Mouse (Mus musculus): ENCODE measurements at regions not wholly inside any gene's neighbourhood (a gene's known extent, or its start where the extent isn't known, plus 50 kb on each side); places are given as distances from the start of the nearest gene placed in this dataset.

DNA sequence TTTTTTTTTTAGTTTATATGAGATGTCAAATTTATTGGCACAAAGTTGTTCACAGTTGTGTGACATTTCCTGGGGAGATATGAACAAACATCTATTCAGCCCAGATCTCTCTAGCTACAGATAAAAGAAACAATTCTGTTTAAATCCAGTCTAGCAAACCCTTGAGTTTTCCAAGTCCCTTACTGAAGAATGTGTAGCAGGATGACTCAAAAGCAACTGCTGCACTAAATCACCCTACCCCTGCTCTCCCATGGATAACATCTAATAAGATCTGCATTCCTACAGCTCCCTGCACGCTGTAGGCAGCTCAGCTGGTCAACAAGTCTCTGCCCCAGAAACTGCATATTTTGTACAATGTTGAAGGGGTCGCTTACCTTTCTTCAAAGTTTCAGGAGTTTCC lies 1242.6 kb upstream of the Lrrc6 start:
- DNase-seq (ENCODE audit: low spot score in 2 of 2): no peak

DNA sequence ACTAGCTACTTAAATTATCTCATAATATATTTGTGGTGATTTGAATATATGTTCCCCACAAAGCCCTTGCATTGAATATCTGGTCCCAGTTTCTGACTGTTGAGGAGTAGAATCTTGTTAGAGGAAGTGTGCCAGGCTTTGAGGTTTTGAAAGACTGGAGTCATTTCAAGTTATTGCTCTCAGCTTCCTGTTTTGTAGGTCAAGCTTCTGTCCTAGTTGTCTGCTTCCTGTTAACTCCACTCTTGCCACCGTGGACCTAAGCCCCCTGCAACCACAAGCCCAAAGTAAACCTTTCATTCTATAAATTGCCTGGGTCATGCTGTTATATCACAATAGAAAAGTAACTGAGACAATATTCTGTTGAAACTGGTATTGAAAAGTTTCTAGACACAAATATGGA lies 1232.3 kb upstream of the Lrrc6 start:
- no peak for DNase-seq (ENCODE audit: low spot score in 2 of 2)

DNA sequence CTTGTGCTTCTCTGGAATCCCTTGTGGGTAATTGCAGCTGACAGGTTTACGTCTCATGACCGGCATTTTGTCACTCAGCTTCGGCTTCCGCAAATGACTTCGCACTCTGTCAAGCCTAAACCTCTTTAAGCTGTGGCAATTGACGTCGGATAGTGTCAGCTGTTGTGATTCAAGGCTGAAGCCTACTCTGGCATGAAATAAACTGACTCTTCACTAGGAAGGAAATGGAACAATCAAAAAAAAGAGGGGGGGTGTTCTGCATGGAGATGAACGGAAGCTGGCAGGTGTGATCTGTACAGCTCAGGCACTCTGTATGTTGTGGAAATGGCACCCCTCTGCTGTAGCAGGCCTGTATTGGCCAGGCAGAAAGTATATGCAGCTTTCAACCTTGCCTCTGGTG lies 1228.8 kb upstream of the Lrrc6 start:
- DNase-seq (ENCODE audit: low spot score in 2 of 2): no peak

DNA sequence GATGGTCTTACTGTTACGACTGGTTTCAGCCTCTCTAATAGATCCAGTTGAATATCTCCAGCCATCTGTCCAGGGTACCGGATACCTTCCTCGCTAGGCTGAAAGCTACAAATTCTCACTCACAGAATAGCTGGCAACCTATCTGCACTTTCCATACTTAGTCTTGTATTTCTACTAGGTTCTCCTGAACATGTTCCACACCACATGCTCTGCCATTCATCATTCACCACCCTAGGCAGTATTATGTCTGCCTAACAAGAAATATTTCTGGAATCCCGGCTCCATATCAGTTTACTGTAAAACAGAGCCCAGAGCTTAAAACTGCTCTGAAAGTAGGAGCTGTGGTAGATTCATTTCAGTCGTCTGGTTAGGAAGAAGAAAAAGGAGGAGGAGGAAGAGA lies 1224.5 kb upstream of the Lrrc6 start:
- DNase-seq (ENCODE audit: low spot score in 2 of 2): no peak

DNA sequence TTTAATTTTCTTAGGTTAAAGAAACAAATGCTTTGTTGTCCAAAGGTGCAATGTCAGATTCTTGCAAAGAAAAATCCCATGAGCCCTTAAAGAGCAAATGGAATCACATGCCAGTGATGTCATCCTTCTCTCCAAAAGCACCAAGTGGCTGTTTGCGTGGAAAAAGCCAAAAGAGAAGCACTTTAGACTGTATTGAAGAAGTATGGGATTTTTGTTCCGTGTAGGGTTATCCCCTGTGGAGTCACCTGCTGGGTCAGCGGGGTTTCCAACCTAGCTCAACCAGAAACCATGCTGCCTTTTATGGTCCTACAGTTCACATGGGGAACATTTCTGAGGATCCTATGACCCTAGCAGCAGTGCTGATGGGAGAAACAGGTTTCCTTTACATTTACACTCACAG lies 1213.5 kb upstream of the Lrrc6 start:
- no peak for DNase-seq (ENCODE audit: low spot score in 2 of 2)

DNA sequence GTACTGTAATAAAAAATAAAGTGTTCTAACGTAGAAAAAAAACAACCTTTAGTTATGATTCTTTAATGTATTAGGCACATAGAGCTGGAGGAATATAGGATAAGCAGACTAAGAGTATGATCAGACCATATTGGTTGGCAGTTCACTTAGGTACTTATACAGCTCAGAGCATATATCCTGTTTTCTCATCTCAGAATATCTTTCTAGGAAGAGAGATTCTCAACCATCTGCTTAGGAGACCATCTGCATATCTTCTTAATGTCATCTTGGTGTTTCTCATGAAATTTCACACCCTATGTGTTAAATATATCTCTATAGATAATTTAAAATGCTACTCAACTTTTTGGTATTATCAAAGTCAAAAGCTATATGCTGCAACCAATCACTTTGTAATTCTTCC lies 1185.4 kb upstream of the Lrrc6 start:
- no peak for DNase-seq (ENCODE audit: low spot score in 2 of 2)

DNA sequence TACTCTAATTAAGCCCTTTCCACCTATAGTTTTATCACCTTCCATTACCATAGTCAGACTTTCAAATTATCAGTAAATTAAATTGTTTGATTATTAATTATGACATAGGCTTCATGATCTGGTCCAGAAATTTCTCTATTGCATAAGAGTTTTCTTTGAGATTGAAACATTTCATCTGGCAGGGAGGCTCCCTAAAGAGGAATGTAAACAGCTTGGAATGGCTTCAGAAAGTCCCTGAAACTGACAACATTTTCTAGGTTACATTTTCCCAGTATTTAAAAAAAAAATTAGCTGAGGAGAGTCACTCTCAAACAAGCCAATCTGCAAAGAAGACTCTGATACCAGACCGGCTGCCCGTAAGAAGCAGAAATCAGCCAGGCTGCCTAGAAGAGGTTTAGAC lies 1172.6 kb upstream of the Lrrc6 start:
- no peak for DNase-seq (ENCODE audit: low spot score in 2 of 2)

DNA sequence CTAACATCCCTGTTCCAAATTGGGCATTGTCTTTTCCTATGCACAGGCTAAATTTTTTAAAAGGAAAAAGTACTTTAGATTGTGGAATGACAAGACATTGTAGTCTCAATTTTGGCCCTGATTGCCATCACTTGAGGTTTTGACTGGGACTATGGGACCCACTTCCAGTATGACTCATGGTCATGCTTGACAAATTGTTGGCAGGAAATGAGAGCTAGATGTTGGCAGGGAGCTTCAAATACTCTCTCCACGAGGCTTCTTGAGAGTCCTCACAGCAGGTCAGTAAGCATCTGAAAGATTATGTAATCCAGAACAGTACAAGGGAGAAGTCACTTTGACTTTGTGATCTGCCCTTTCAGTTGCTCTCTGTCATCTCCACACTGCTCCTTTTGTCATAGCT lies 1135.4 kb upstream of the Lrrc6 start:
- peak in 1 of 2 experiments; percentile 13 for DNase-seq (ENCODE audit: low spot score in 2 of 2)

DNA sequence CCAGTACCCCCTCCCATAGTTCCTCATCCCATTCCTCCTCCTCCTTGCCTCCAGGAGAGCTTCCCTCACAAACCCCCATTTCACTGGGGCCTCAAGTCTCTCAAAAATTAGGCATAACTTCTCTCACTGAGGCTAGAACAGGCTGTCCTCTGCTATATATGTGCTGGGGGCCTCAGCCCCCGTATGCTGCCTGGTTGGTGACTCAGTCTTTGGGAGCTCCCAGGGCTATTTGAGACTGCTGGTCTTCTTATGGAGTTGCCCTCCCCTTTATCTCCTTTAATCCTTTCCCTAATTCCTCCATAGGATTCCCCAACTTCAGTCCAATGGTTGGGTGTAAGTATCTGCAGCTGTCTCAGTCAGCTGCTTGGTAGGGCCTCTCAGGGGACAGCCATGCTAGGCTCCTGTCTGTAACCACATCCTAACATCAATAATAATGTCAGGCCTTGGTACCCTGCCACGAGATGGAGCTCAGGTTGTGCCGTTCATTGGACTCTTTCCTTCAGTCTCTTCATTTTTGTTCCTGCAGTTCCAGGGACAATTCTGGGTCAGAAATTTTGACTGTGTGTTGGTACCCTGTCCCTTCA lies 1126.1 kb upstream of the Lrrc6 start:
- no peak for DNase-seq (ENCODE audit: low spot score in 2 of 2)

DNA sequence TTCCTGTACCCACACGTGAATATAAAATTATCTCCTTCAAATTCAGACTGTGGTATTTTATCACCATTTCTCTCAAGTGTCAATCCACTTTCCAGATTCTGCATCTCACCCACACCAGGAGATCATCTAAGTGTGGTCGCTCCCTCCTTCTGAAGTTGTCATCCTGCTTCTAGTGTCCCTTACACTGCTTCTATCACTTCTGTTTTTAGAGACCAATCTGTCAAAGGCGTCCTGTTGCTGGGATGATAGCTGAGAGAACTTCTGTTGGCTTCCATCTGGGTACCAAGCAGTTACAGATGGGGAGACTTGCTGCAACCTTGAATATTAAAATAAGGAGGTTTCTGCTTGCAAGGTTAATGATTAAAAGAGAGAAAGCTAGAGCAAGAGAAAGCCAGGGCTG lies 1111.2 kb upstream of the Lrrc6 start:
- no peak for DNase-seq (ENCODE audit: low spot score in 2 of 2)

DNA sequence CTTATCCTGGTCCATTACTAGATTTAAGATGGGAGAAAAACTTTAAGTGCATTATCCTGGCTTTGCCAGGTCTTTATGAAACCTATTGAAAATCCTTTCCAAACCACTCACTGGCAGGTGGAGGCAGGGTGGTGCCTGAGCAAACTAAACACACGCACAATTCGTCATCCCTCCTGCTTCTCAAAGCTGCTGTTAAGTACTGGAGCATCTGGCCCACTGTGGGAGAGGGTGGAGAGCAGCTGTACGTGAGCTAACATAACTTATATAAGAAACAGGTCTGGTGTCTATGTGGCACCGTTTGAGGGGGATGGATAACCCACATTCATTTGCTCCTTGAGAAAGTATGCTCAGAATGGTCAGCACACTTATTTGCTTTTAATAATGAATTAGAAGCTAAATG lies 1097.7 kb upstream of the Lrrc6 start:
- DNase-seq (ENCODE audit: low spot score in 2 of 2): no peak

DNA sequence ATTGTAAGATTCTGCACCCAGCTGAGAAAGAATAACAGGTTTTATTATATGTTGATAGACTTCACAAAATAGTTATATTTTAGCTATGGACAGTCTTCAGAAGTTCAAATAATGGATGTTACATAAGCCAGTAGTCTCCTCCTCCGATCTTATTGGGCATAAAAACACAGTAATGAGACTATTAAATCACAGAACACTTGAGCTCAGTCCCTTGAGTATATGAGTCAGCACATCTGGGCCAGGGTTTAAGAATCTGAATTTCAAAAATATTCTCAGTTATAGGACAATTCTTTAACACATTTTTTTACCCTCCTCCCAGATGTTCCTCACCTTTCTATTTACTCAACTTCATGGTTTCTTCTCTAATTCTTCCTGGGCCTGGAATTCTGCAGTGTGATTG lies 1075.9 kb upstream of the Lrrc6 start:
- DNase-seq (ENCODE audit: low spot score in 2 of 2): no peak

DNA sequence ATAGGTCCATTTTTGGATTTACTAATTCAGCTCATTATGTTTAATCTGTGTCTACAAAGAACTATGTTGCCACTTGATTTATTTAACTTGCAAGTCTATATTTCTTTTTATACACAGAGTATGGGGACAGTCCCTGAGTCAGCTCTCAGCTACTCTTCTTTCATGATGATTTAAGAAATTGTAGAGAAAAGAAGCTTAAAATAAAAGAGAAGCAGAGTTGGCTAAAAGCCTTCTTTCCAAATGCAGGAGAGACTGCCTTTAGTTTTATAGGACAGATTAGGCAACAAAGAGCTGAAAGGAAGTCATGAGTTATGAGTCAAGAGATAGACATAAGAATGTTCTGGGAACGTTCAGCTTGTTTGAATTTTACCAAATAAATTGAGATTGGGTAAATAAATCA lies 1070.9 kb upstream of the Lrrc6 start:
- no peak for DNase-seq (ENCODE audit: low spot score in 2 of 2)

DNA sequence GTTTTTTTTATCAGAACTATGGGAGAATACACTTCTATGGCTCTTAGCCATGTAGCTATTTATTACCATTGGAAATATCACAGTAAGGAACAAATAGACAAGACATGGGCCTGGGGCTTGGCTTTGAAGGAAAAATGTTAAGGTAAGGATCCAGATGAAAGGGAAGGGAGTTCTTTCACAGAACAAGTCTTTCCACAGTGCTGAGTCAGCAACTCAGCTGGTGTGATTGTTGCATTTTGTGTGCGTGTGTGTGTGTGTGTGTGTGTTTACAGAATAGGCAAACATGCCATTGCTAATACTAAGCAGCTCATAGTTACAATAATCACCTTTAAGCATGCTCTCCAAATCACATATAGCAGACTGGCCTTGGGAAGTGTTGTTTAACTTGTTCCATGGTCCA lies 1056.6 kb upstream of the Lrrc6 start:
- no peak for DNase-seq (ENCODE audit: low spot score in 2 of 2)

DNA sequence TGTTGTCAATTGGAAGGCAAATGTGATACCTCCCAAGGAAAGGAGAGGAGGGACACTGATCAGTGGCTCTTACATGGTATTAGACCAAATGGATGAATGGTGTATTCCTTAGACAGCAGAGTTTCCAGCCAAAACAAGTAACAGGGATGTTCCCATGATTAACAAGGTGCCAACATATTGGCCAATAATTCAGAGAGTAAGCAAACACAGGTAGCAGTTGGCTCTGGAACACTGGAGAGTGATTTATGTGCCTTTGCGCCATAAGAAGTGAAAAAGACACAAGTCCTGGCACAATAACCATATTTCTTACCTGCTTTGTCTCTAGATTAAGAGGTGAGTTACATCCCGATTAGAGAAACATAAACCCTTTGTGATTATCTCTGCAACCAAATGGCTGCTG lies 1051.2 kb upstream of the Lrrc6 start:
- DNase-seq (ENCODE audit: low spot score in 2 of 2): no peak

DNA sequence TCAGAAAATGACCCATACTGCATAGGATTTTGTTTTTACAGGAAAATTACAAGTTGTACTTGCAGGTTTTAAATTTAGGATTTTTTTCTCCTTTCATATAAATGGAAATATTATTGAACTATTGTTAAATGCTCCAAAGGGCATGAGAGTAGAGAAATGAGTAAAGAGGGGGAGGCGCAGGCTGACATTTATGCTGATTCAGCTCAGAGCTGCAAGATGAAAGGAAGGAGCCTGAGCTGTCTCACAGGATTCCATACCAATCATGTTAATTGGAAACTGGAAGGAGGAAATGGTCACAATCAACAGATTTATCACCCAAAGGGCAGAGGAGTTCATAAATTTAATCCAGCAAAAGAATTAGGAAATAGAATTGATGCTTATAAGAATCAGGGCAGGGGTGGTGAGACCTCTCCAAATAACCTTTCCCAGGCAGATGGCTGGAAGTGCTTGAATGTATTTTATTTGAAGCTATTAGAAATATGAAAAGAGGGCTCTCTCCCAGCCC lies 1046.2 kb upstream of the Lrrc6 start:
- DNase-seq (ENCODE audit: low spot score in 2 of 2): no peak

DNA sequence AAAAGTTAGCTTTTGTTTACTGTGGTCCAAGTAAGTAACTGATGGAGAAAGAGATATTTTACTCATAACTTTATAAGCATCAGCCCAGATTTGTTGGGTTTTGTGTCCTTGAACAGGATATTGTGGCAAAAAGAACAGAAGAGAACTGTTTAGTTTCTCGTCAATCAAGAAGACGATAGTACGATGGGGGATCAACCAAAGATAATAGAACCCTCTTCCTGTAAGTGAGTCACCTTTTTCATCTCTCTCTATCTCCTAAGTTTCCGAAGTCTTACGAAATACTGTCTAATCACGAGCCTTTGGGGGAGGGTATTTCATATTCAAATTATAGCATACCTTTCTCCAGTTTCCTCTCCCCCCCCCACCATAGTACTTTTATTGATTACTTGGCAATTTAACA lies 1045.0 kb upstream of the Lrrc6 start:
- no peak for DNase-seq (ENCODE audit: low spot score in 2 of 2)

DNA sequence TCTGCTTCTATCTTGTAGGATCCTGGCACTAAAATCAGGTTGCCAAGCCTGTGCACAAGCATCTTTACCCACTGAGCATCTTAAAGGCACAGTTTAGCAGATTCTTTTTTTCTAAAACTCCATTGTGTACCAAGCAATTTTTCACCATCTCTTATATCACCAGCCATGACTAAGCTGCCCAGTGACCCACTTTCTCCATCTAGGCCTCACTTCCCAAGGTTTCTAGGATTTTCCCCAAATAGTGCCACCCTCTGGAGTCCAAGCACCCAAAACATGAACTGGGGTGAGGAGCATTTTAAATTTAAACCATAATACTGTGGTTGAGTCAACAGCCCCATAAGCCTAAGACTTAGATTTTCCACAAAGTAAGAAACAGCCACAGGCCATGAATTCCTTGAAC lies 1013.0 kb upstream of the Lrrc6 start:
- no peak for DNase-seq (ENCODE audit: low spot score in 2 of 2)

DNA sequence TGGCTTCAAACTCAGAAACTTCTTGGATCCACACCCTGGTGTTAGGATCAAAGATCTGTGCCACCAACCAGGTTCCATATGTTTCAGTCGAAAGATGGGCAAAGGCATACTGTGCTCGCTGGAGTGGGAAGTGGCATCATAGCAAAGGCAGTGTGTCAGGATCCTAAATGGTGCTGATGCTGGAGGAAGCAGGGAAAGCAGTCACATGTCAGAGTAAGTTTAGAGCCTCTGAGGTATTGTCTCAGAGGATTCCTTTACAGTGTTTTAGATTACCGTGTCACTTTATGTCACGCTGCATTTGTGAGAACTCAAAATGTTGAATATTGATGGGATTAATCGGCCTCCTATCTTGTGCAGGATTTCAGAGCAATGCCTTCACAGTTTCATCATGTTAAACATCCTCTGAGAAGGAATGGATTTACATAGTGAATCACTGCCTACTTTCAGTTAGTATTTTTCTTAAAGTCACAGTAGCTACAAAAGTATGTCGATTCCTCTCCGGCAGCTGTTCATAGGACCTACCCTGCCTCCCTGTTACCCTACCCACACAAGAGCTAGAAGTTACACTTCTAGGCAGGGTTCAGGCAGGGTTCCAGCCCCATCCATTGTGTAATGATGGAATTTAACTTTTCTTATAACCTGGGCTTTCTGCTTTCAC lies 994.4 kb upstream of the Lrrc6 start:
- DNase-seq (ENCODE audit: low spot score in 2 of 2): no peak

DNA sequence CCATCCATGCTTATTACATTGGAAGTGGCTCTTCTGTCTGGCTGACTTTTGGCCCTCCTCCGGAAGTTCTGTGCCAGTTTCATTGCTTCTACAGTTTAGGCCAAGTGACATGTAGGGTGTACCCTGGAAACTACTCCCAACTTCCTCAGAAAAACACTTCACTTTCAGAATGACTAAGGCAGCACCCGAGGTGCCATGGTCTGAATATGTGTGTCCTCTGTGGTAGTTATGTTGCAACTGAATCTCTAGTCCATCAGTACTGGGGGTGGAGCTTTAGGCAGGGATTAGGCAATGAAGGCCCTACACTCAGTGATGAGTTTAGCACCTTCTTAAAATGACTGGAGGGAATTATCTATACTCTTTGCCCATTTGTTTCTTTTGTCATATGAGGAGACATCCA lies 981.0 kb upstream of the Lrrc6 start:
- no peak for DNase-seq (ENCODE audit: low spot score in 2 of 2)

DNA sequence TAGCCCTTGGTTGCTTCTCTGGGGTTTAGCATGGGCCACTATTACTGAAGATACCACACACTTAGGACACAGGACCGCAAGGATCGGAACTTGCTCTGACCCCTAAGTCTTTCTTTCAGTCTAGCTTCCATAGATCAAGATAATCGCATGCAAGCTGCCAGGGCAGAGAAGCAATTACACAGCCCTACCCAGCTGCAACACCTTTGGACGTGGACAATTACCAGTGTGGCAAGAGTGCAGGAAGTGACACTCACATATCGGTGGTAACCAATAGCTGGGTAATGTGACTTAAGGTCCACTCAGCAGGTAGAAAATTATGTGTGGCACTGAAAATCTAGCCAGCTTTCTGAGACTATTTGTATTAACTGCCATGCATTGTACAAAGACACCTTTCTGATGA lies 973.6 kb upstream of the Lrrc6 start:
- DNase-seq (ENCODE audit: low spot score in 2 of 2): no peak

DNA sequence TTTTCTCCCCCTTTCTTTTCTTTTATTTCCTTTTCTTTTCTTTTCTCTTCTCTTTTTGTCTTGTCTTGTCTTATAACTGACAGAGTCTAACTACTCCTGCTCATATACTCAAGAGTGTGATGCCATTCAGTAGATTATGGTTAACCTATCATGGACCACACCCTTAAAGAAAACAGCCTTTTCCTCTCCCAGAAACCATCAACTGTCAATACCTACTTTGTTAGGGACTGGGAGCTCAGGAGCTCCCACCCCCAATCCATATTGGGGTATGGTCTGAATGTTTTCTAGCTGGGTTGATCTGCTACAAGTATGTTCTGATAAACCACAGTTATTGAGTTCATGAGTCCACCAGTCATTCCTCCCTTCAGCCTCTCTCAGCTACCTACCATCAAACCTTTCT lies 972.3 kb upstream of the Lrrc6 start:
- no peak for DNase-seq (ENCODE audit: low spot score in 2 of 2)

DNA sequence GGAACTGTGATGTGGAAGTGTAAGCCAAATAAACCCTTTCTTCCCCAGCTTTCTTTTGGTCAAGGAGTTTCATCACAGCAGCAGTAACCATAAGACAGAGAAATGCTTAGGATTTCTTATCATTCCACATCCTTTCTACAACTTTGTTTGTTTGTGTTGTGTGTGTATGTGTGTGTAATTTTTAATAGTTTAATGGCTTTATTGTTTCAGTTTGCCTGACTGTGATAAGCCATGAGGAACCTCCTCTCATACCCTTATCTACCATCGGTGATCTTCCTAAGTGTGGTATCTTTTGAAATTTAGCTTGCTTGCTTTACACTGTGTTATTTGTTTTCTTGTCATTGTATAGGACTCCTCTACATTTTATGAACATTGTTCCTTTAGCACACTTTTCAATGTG lies 970.6 kb upstream of the Lrrc6 start:
- no peak for DNase-seq (ENCODE audit: low spot score in 2 of 2)

DNA sequence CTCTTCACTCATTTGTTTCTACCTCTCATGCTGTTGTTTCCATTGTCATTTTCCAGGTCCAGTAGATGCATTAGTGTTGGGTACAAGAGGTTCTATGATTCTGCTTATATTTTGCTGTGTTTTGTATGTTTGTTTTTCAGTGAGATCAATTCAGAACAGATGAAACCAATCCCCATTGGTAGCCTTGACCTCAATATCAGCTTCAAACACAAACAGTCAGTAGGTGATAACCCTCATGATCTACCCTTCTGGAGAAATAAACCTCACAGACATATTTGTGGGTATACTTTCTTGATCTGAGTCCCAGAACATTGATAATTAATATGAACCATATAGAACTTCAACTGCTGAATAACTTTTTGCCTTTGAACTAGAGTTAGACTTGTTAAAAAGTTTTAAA lies 969.3 kb upstream of the Lrrc6 start:
- no peak for DNase-seq (ENCODE audit: low spot score in 2 of 2)
